Mouse (Mus musculus): Measurements from ENCODE around the gene B4galt4.

- TF ChIP-seq CTCF (IDR thresholded peaks at IDR 0.05; ENCODE audit: borderline replicate concordance, control insufficient read depth, extremely low read depth, insufficient read depth, low read length, poor library complexity) = no peak
- no peak for TF ChIP-seq POLR2A (IDR thresholded peaks at IDR 0.05; ENCODE audit: control insufficient read depth, extremely low read depth, insufficient read depth, low read length, poor library complexity)
These were observed 12.9 kb upstream of the B4galt4 start for GRCm38 (mm10) chr16:38729139-38729538.

Data from thymus, adult 2 months (tissue).